Mouse (Mus musculus): Measurements from ENCODE around the gene Fcamr.
A peak's percentile ranks its signal among the peaks of the same experiment; 100 is the strongest.

Fcamr gene

GRCm38 (mm10) chr1:130854819-130855218 lies 54.1 kb downstream of the Fcamr start:
- no peak for DNase-seq (ENCODE audit: low spot score in 2 of 2)

GRCm38 (mm10) chr1:130855723-130856122 lies 55.0 kb downstream of the Fcamr start:
- no peak for DNase-seq (ENCODE audit: low spot score in 2 of 2)

DNA sequence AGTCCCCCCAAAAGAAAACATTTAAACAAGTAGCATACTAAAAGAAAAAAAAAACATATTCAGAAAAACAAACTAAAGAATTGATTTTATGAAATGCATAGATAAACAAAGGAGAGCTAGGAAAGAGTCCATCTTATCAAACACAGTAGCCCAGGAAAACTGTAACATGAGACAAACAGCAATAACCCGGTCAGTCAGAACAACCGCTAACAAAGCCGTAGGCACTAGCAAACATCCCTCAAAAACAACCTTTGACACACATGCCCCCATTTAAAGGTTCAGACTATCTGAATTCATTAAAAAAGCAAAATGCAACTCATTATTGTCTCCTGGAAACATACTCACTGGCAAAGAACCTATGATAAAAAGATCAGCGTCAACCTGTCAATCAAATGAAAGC lies 56.8 kb downstream of the Fcamr start:
- DNase-seq (ENCODE audit: low spot score in 2 of 2) = no peak

DNA sequence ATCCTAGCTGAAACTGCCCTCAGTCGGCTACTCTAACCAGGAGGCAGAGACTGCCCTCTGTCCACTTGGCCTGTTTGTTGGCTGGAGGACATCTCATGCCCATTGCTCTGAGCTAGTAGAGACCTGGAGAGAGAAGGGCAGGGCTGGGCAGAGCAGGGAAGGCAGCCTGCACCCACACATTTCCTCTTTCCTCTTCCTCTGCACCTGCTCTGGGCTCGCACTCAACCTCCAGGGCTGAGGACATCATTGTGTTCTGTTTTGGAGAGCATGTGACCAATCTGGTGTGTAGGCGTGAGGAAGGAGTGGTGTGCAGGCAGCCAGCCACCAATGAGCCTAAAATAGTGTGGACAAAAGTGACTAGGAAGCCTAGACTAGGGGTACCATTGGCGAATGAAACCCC lies 63.5 kb downstream of the Fcamr start:
- peak in 1 of 2 experiments; percentile 51 for DNase-seq (ENCODE audit: low spot score in 2 of 2)

Measured in spleen, postnatal 4 days (tissue).